Comparison of ENCODE assay signal across 29 mouse cellular contexts in genomic region chr17:73200380-73200779, GRCm38 (mm10).
DNase-seq lines count a peak whose midpoint lies in the region; ATAC-seq and TF ChIP-seq lines count a peak whose summit lies in the region.
"Had no signal": no experiment of that assay in that cellular context is flagged by ENCODE, and none has a peak within 500 bp of the region (broad histone marks: within the 10 kb centered on the region; RNA-seq: fewer than 3 reads in every experiment).

No protein-coding gene starts in this region.

- ATAC-seq in heart, embryonic 11.5 days (replicated peaks; ENCODE audit: insufficient number of reproducible peaks, low FRiP score, low TSS enrichment): no peak
- ATAC-seq in hindbrain, embryonic 12.5 days (ENCODE audit: low FRiP score): no peak
- ATAC-seq: activated CD4-positive, CD25-positive, alpha-beta regulatory T cell, adult 4 months; forebrain, embryonic 15.5 days; hindbrain, postnatal 0 days; intestine, embryonic 15.5 days; liver, embryonic 12.5 days; lung, postnatal 0 days; midbrain, embryonic 13.5 days had no signal

- WGBS in heart, embryonic 11.5 days (ENCODE audit: insufficient replicate concordance): 71% methylated on average over 1 of the region's 1 CpGs
- WGBS in kidney, adult 2 months: 65% methylated on average over 1 of the region's 1 CpGs
- WGBS in hindbrain, embryonic 12.5 days: 79% methylated on average over 1 of the region's 1 CpGs

- no peaks in the 10 kb centered on the region for H3K27me3 ChIP-seq in heart, embryonic 11.5 days (ENCODE audit: control insufficient read depth, insufficient read depth, low read length)
- no peaks in the 10 kb centered on the region for H3K27me3 ChIP-seq in kidney, adult 2 months (replicated peaks; ENCODE audit: control insufficient read depth, insufficient read depth, low read length)
- no peaks in the 10 kb centered on the region for H3K27me3 ChIP-seq in hindbrain, embryonic 12.5 days
- H3K27me3 ChIP-seq: embryonic facial prominence, embryonic 13.5 days; forebrain, embryonic 15.5 days; intestine, embryonic 15.5 days; liver, embryonic 12.5 days; midbrain, embryonic 13.5 days; neural tube, embryonic 13.5 days had no signal

- no peak overlapping the region for H3K9ac ChIP-seq in heart, embryonic 11.5 days (ENCODE audit: low read depth, low read length)
- H3K9ac ChIP-seq in hindbrain, embryonic 12.5 days: no peak overlapping the region
- H3K9ac ChIP-seq: embryonic facial prominence, embryonic 13.5 days; forebrain, embryonic 15.5 days; intestine, embryonic 15.5 days; liver, embryonic 12.5 days; midbrain, embryonic 13.5 days; neural tube, embryonic 13.5 days had no signal

- no peak overlapping the region for H3K4me2 ChIP-seq in heart, embryonic 11.5 days
- no peak overlapping the region for H3K4me2 ChIP-seq in hindbrain, embryonic 12.5 days (replicated peaks)
- H3K4me2 ChIP-seq: embryonic facial prominence, embryonic 13.5 days; forebrain, embryonic 15.5 days; intestine, embryonic 15.5 days; liver, embryonic 12.5 days; midbrain, embryonic 13.5 days; neural tube, embryonic 13.5 days had no signal

- no peak overlapping the region for H3K4me3 ChIP-seq in heart, embryonic 11.5 days (ENCODE audit: low read depth, low read length)
- H3K4me3 ChIP-seq in kidney, adult 2 months (ENCODE audit: insufficient read depth, low read depth, low read length): no peak overlapping the region
- no peak overlapping the region for H3K4me3 ChIP-seq in hindbrain, embryonic 12.5 days
- H3K4me3 ChIP-seq: embryonic facial prominence, embryonic 13.5 days; forebrain, embryonic 10.5 days; forebrain, embryonic 15.5 days; intestine, embryonic 15.5 days; liver, embryonic 12.5 days; midbrain, embryonic 13.5 days; neural tube, embryonic 13.5 days had no signal

- H3K27ac ChIP-seq in heart, embryonic 11.5 days (ENCODE audit: low read depth, low read length): peak overlapping the region; percentile 54
- H3K27ac ChIP-seq in kidney, adult 2 months (ENCODE audit: insufficient read depth, low read depth, low read length): peak overlapping the region; percentile 38; the same call in 1 of the 2 replicates
- no peak overlapping the region for H3K27ac ChIP-seq in hindbrain, embryonic 12.5 days
- H3K27ac ChIP-seq: embryonic facial prominence, embryonic 13.5 days; forebrain, embryonic 10.5 days; forebrain, embryonic 15.5 days; hindbrain, postnatal 0 days; intestine, embryonic 15.5 days; liver, embryonic 12.5 days; macrophage; midbrain, embryonic 13.5 days; neural tube, embryonic 13.5 days had no signal

- no peak for TF ChIP-seq CTCF in kidney, adult 2 months (conservative IDR thresholded peaks at IDR 0.05; ENCODE audit: insufficient read depth, insufficient read length, low read depth, low read length)

- no peak for TF ChIP-seq POLR2A in kidney, adult 2 months (IDR thresholded peaks at IDR 0.05; ENCODE audit: low read depth, low read length)

- no peak for DNase-seq in heart, adult 8-10 months (ENCODE audit: low spot score)
- no peak for DNase-seq in kidney, adult 2 months
- DNase-seq in kidney, adult 8-10 months: no peak
- DNase-seq in layer of hippocampus, adult 11-12 months (ENCODE audit: low spot score): peak; percentile 0
- DNase-seq in layer of hippocampus, adult 8-10 months (ENCODE audit: low spot score in 2 of 2): no peak
- DNase-seq: adrenal gland, adult 2 months; adrenal gland, postnatal 36 days; B cell, adult 2 months; cerebellum, adult 18-20 months; cerebellum, postnatal 10 days; kidney, postnatal 25 days; layer of hippocampus, postnatal 36 days; left cerebral cortex, postnatal 4 days; lung, adult 18-20 months; right cerebral cortex, postnatal 4 days; thymus, postnatal 4 days had no signal

- no peaks in the 10 kb centered on the region for H3K9me3 ChIP-seq in heart, embryonic 11.5 days (replicated peaks; ENCODE audit: control insufficient read depth, low read length)
- H3K9me3 ChIP-seq in hindbrain, embryonic 12.5 days (replicated peaks): no peaks in the 10 kb centered on the region
- H3K9me3 ChIP-seq: forebrain, embryonic 10.5 days; forebrain, embryonic 15.5 days; intestine, embryonic 15.5 days had no signal

- H3K4me1 ChIP-seq in heart, embryonic 11.5 days (ENCODE audit: control insufficient read depth, insufficient read depth, low read length): peaks cover 13% of the 10 kb centered on the region; the same call in 1 of the 2 replicates
- H3K4me1 ChIP-seq in kidney, adult 2 months (ENCODE audit: control insufficient read depth, insufficient read depth, low read length): no peaks in the 10 kb centered on the region
- H3K4me1 ChIP-seq in hindbrain, embryonic 12.5 days: no peaks in the 10 kb centered on the region
- H3K4me1 ChIP-seq: embryonic facial prominence, embryonic 13.5 days; forebrain, embryonic 10.5 days; forebrain, embryonic 15.5 days; intestine, embryonic 15.5 days; liver, embryonic 12.5 days; midbrain, embryonic 13.5 days; neural tube, embryonic 13.5 days had no signal

- H3K36me3 ChIP-seq in heart, embryonic 11.5 days (ENCODE audit: control insufficient read depth, insufficient read depth, low read length): no peaks in the 10 kb centered on the region
- H3K36me3 ChIP-seq in kidney, adult 2 months (ENCODE audit: control insufficient read depth, insufficient read depth, low read length): no peaks in the 10 kb centered on the region
- no peaks in the 10 kb centered on the region for H3K36me3 ChIP-seq in hindbrain, embryonic 12.5 days
- H3K36me3 ChIP-seq: forebrain, embryonic 15.5 days; intestine, embryonic 15.5 days; neural tube, embryonic 13.5 days had no signal
